Mouse (Mus musculus): Measurements from ENCODE around the gene Hipk4.

GRCm38 (mm10) chr7:27481627-27481969 lies 41.5 kb upstream of the Hipk4 start:
- peak; percentile 58; the same call in 1 of the 2 replicates for TF ChIP-seq POLR2A (IDR thresholded peaks at IDR 0.05; ENCODE audit: borderline replicate concordance, insufficient read depth, low read length)
- no peak for TF ChIP-seq CTCF (IDR thresholded peaks at IDR 0.05; ENCODE audit: borderline replicate concordance, insufficient read depth, low read depth, low read length)
